Mouse (Mus musculus) thymus, adult 2 months (tissue): ENCODE results near the gene Edn2.

Experiments
- CTCF ChIP-seq: fragments of 200-500 bp; IDR thresholded peaks from 2 replicates; pipeline ENCODE4 v1.5.1; 2012; ENCODE audit warnings: mild to moderate bottlenecking, control low read depth, low read length, moderate library complexity, borderline replicate concordance; ENCODE audit not compliant: control insufficient read depth, poor library complexity, insufficient read depth; ENCODE audit errors: extremely low read depth
- POLR2A ChIP-seq: fragments of 200-500 bp; IDR thresholded peaks from 2 replicates; pipeline ENCODE4 v1.6.1; 2012; ENCODE audit warnings: mild to moderate bottlenecking, low read length, control low read depth, moderate library complexity; ENCODE audit not compliant: control insufficient read depth, poor library complexity, insufficient read depth; ENCODE audit errors: extremely low read depth

- no peak for TF ChIP-seq CTCF
- TF ChIP-seq POLR2A: no peak
These were observed 23.5 kb downstream of the Edn2 start for GRCm38 (mm10) chr4:120184374-120184991.
